Mouse (Mus musculus) frontal cortex, postnatal 10 days (tissue): ENCODE results near the gene Lrrn4cl.
A peak's percentile ranks its signal among the peaks of the same experiment; 100 is the strongest.
"Not testable (repeated sequence)": the region's sequence is repeated elsewhere in the genome, so short reads cannot be mapped to it uniquely, and the experiment has no call there.

ENCODE experiments used
- DNase-seq, 2 experiments: peaks; one replicate each; pipeline ENCODE4 v3.0.0; 2022; ENCODE audit warnings: low spot score in 2 of 2, mixed read lengths in 1 of 2

The Lrrn4cl gene

GRCm38 (mm10) chr19:8850402-8850901 is at the start of gene Lrrn4cl:
Gene Lrrn4cl, plus strand, starts transcription at chr19:8850768.
- no peak for DNase-seq

- DNase-seq, result peak; percentile 94 to 96
These were observed 48.3 kb upstream of the Lrrn4cl start, which contains the start of gene Zbtb3 for GRCm38 (mm10) chr19:8802130-8802821. Gene Zbtb3, plus strand, starts transcription at chr19:8802555.

GRCm38 (mm10) chr19:8803204-8803780 is 47.3 kb upstream of the Lrrn4cl start:
- no peak for DNase-seq

GRCm38 (mm10) chr19:8803879-8804660 is 46.5 kb upstream of the Lrrn4cl start:
- no peak for DNase-seq

- no peak for DNase-seq
These were observed 43.8 kb upstream of the Lrrn4cl start for GRCm38 (mm10) chr19:8806810-8807209.

- no peak for DNase-seq
These were observed 34.8 kb upstream of the Lrrn4cl start for GRCm38 (mm10) chr19:8815812-8816211.

- DNase-seq, result no peak
These were observed 33.6 kb upstream of the Lrrn4cl start for GRCm38 (mm10) chr19:8817001-8817400.

- DNase-seq, result no peak
These were observed 32.2 kb upstream of the Lrrn4cl start for GRCm38 (mm10) chr19:8818301-8818798.

- peak; percentile 97 to 99 for DNase-seq
These were observed 31.6 kb upstream of the Lrrn4cl start, which contains the start of gene Ttc9c for GRCm38 (mm10) chr19:8818801-8819595. Gene Ttc9c, minus strand, starts transcription at chr19:8819333.

- peak; percentile 97 to 98 for DNase-seq
These were observed 30.8 kb upstream of the Lrrn4cl start, which contains the start of gene Hnrnpul2 for GRCm38 (mm10) chr19:8819596-8820423. Gene Hnrnpul2, plus strand, starts transcription at chr19:8820010.

GRCm38 (mm10) chr19:8820424-8820956 is 30.1 kb upstream of the Lrrn4cl start:
- no peak for DNase-seq

GRCm38 (mm10) chr19:8821146-8821545 is 29.4 kb upstream of the Lrrn4cl start:
- DNase-seq, result no peak

- DNase-seq, result no peak
These were observed 27.9 kb upstream of the Lrrn4cl start for GRCm38 (mm10) chr19:8822696-8823095.

GRCm38 (mm10) chr19:8829660-8830059 is 20.9 kb upstream of the Lrrn4cl start, which contains the start of gene AC129217.1:
Gene AC129217.1, plus strand, starts transcription at chr19:8829773.
- DNase-seq, result no peak

- no peak for DNase-seq
These were observed 19.9 kb upstream of the Lrrn4cl start for GRCm38 (mm10) chr19:8830664-8831063.

- no peak for DNase-seq
These were observed 19.3 kb upstream of the Lrrn4cl start for GRCm38 (mm10) chr19:8831262-8831661.

- no peak for DNase-seq
These were observed 17.6 kb upstream of the Lrrn4cl start for GRCm38 (mm10) chr19:8832971-8833370.

GRCm38 (mm10) chr19:8836327-8836726 is 14.2 kb upstream of the Lrrn4cl start:
- DNase-seq, result not testable (repeated sequence)

GRCm38 (mm10) chr19:8837251-8837791 is 13.2 kb upstream of the Lrrn4cl start, which contains the start of gene Bscl2:
Gene Bscl2, plus strand, starts transcription at chr19:8837467.
- peak; percentile 85 to 86 for DNase-seq
